ENCODE assay signal across 22 mouse cellular contexts in the genomic region with DNA sequence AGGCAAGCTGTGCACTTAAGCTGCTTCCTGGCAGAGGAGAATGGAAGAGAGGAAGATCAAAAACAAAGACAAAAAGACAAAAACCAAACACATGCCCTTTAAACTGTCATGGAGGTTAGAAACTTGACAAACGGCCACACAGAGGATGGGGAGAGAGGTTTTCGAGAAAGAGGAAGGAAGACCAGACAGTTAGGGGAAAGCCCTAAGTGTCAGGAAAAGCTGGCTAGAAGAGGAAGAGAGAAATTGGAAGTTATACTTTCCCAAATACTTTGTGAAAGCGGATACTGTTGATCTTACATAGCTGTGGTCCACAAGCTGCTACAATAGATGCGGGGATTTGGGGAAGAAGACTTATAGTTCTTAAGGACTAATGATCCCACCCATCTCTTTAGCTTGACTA. TPM values are rescaled to one million over a fixed set of nuclear protein-coding genes. Genes with fewer than 3 reads are reported as not detected.
DNase-seq lines count a peak whose midpoint lies in the region; ATAC-seq lines count a peak whose summit lies in the region.
"Had no signal": no experiment of that assay in that cellular context is flagged by ENCODE, and none has a peak within 500 bp of the region (broad histone marks: within the 10 kb centered on the region; RNA-seq: fewer than 3 reads in every experiment).

No protein-coding gene starts in this region.

- peak; percentile 85 for ATAC-seq in granulocyte monocyte progenitor cell, adult 5-6 weeks (replicated peaks; ENCODE audit: poor library complexity, severe bottlenecking)
- peak; percentile 61 for ATAC-seq in monocyte, adult 5-6 weeks (replicated peaks; ENCODE audit: insufficient number of reproducible peaks, low FRiP score, low TSS enrichment, poor library complexity, severe bottlenecking)
- ATAC-seq: forebrain, postnatal 0 days; intestine, postnatal 0 days; liver, embryonic 12.5 days; liver, postnatal 0 days had no signal

- peak; percentile 31 for DNase-seq in 416B (ENCODE audit: low read depth)
- DNase-seq in A20 (ENCODE audit: low read depth, low spot score), result peak; percentile 16
- DNase-seq in lung, postnatal 14 days, result no peak
- no peak for DNase-seq in yolk sac, embryonic 10.5 days (ENCODE audit: low spot score)
- DNase-seq: forebrain, postnatal 0 days; kidney, adult 9 months; liver, postnatal 0 days; right cerebral cortex, postnatal 4 days; thymus, adult 2 months; thymus, postnatal 36 days had no signal

RNA-seq across cellular contexts. Expression of a gene that starts 17.9 kb away (rescaled TPM):
- total RNA-seq in granulocyte monocyte progenitor cell, adult 5-6 weeks (2014; fragmentation: Nextera tagmentation), result not detected in 2 replicates
- not detected in 2 replicates for total RNA-seq in granulocyte monocyte progenitor cell, adult 5-6 weeks (2017)
- total RNA-seq in monocyte, adult 5-6 weeks (2017), result not detected in 3 replicates
- total RNA-seq: adrenal gland, adult 2 months; adrenal gland, postnatal 4 days; forebrain, postnatal 0 days; gastrocnemius, adult 8-10 months; gastrocnemius, postnatal 4 days; heart, postnatal 14 days; left cerebral cortex, adult 18-20 months; left cerebral cortex, postnatal 25 days; midbrain, postnatal 0 days had no signal

Comparison
In these comparisons a context has a peak if more than half of its experiments do, and no peak if none do; other contexts are left out.
1. DNase-seq: peak in 416B (single experiment) and A20 (single experiment); none in lung, postnatal 14 days (single experiment) and yolk sac, embryonic 10.5 days (single experiment).